Mouse (Mus musculus) urinary bladder, postnatal 36 days (tissue): ENCODE results near the gene Efna5.
A peak's percentile ranks its signal among the peaks of the same experiment; 100 is the strongest.

Experiments
- DNase-seq, 2 experiments: peaks; one replicate each; pipeline ENCODE4 v3.0.0; 2022; ENCODE audit warnings: low spot score in 2 of 2, mixed read lengths in 1 of 2

Gene Efna5

GRCm38 (mm10) chr17:62608145-62608544 is 273.0 kb downstream of the Efna5 start:
- DNase-seq = no peak

- DNase-seq = no peak
Observed at GRCm38 (mm10) chr17:62607304-62607914, 273.7 kb downstream of the Efna5 start.

- no peak for DNase-seq
Observed at GRCm38 (mm10) chr17:62606681-62607080, 274.4 kb downstream of the Efna5 start.

GRCm38 (mm10) chr17:62604309-62604708 is 276.8 kb downstream of the Efna5 start:
- no peak for DNase-seq

- DNase-seq = no peak
Observed at GRCm38 (mm10) chr17:62603604-62604003, 277.5 kb downstream of the Efna5 start.

- DNase-seq = no peak
Observed at GRCm38 (mm10) chr17:62598716-62599490, 282.2 kb downstream of the Efna5 start.

- DNase-seq = no peak
Observed at GRCm38 (mm10) chr17:62592436-62593074, 288.6 kb downstream of the Efna5 start.

- no peak for DNase-seq
Observed at GRCm38 (mm10) chr17:62591581-62592435, 289.3 kb downstream of the Efna5 start.

- DNase-seq = no peak
Observed at GRCm38 (mm10) chr17:62590685-62591460, 290.2 kb downstream of the Efna5 start.

GRCm38 (mm10) chr17:62580127-62580526 is 301.0 kb downstream of the Efna5 start:
- DNase-seq = no peak

- no peak for DNase-seq
Observed at GRCm38 (mm10) chr17:62579618-62580017, 301.5 kb downstream of the Efna5 start.

GRCm38 (mm10) chr17:62574499-62575265 is 306.4 kb downstream of the Efna5 start:
- DNase-seq = no peak

GRCm38 (mm10) chr17:62570101-62570500 is 311.0 kb downstream of the Efna5 start:
- DNase-seq = no peak

GRCm38 (mm10) chr17:62568019-62568418 is 313.1 kb downstream of the Efna5 start:
- no peak for DNase-seq

GRCm38 (mm10) chr17:62565632-62566031 is 315.5 kb downstream of the Efna5 start:
- no peak for DNase-seq

- DNase-seq = no peak
Observed at GRCm38 (mm10) chr17:62562439-62562838, 318.7 kb downstream of the Efna5 start.

- peak in 1 of 2 experiments; percentile 7 for DNase-seq
Observed at GRCm38 (mm10) chr17:62557215-62557614, 323.9 kb downstream of the Efna5 start.
